Mouse (Mus musculus) liver, adult 2 months (tissue): ENCODE data around the gene Hipk2. TPM values are rescaled to one million over a fixed set of nuclear protein-coding genes. Genes with fewer than 3 reads are reported as not detected.

Source experiments
- DNase-seq: peaks from one replicate; pipeline ENCODE4 v3.0.0-alpha.2; 2011; ENCODE audit warnings: low read depth, low spot score; ENCODE audit errors: extremely low read depth
- H3K27ac ChIP-seq: fragments of 200-500 bp; replicated peaks from 2 replicates; pipeline ENCODE4 v1.5.1; 2012; ENCODE audit warnings: low read depth, mild to moderate bottlenecking, control low read depth, inconsistent platforms, low read length; ENCODE audit not compliant: insufficient read depth
- H3K27me3 ChIP-seq: fragments of 200-500 bp; 2 replicates; pipeline ENCODE4 v1.6.1; 2012; ENCODE audit warnings: mild to moderate bottlenecking, moderate library complexity, low read length, inconsistent platforms; ENCODE audit not compliant: control insufficient read depth, insufficient read depth
- H3K36me3 ChIP-seq: fragments of 200-500 bp; 2 replicates; pipeline ENCODE4 v1.6.1; 2012; ENCODE audit warnings: low read length, inconsistent platforms; ENCODE audit not compliant: control insufficient read depth, insufficient read depth
- H3K4me1 ChIP-seq: fragments of 200-500 bp; 2 replicates; pipeline ENCODE4 v1.6.1; 2011; ENCODE audit warnings: low read length; ENCODE audit not compliant: control insufficient read depth, insufficient read depth
- H3K4me3 ChIP-seq: fragments of 200-500 bp; 2 replicates; pipeline ENCODE4 v1.5.1; 2011; ENCODE audit warnings: low read depth, mild to moderate bottlenecking, control low read depth, low read length, moderate library complexity; ENCODE audit not compliant: insufficient read depth
- H3K79me2 ChIP-seq: fragments of 200-500 bp; 2 replicates; pipeline ENCODE4 v1.6.1; 2012; ENCODE audit warnings: inconsistent platforms, mild to moderate bottlenecking, low read length, moderate library complexity; ENCODE audit not compliant: control insufficient read depth, insufficient read depth
- H3K9ac ChIP-seq: fragments of 200-500 bp; 2 replicates; pipeline ENCODE4 v1.6.1; 2012; ENCODE audit warnings: low read depth, mild to moderate bottlenecking, control low read depth, inconsistent platforms, low read length
- CTCF ChIP-seq: fragments of 200-500 bp; IDR thresholded peaks from 2 replicates; pipeline ENCODE4 v1.5.1; 2011; ENCODE audit warnings: low read depth, low read length, control low read depth
- POLR2A ChIP-seq: fragments of 200-500 bp; IDR thresholded peaks from 2 replicates; pipeline ENCODE4 v1.6.1; 2011; ENCODE audit warnings: low read length, control low read depth; ENCODE audit not compliant: insufficient read depth; ENCODE audit errors: extremely low read depth
- WGBS: fragments of 180-500 bp; shearing (Covaris S2); methylation state at CpG from one replicate; pipeline ENCODE4 v1.1.7; 2018; 5-methylcytosine and 5-hydroxymethylcytosine counted together
- polyA plus RNA-seq: library from polyadenylated mRNA; depleted of rRNA; stranded (reverse); fragments of >200 nt; gene quantifications from 2 replicates; pipeline ENCODE4 v1.2.3, GENCODE M21; 2012
- total RNA-seq: library from RNA; depleted of rRNA; stranded (reverse); fragments of >200 nt; gene quantifications from 2 replicates; pipeline ENCODE4 v1.2.3, GENCODE M21; 2014

Gene Hipk2
- total and polyA plus RNA-seq, 2 experiments: 8.5 to 22.2 TPM

DNA sequence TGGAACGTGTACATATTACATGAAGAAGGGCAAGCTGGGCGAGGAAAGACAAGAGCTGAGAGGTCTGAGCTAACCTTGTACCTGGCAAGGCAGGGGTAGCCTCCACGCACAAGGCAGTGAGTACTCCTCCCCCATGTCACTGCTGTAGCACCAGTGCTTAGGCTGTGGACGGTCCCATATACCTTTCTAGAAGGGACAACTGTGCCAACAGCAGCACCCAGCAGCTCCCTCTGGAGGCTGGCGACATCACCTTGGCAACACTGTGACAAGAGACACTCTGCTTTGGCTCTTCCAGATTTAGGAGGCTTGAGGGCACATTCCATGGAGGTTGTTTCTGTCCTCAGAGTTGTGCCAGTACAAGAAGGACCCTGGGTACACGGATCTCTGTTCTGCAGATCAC lies 123.5 kb downstream of the Hipk2 start:
- no peaks in the 10 kb centered on the region for H3K27me3 ChIP-seq
- H3K79me2 ChIP-seq: peaks cover 12% of the 10 kb centered on the region; the same call in 1 of the 2 replicates
- H3K27ac ChIP-seq: no peak overlapping the region
- H3K4me1 ChIP-seq: peaks cover 21% of the 10 kb centered on the region
- peak; percentile 35 for DNase-seq
- 67% methylated on average over 6 of the region's 6 CpGs for WGBS
- H3K9ac ChIP-seq: no peak overlapping the region
- H3K4me3 ChIP-seq: no peak overlapping the region
- TF ChIP-seq POLR2A (no peak), CTCF (peak; percentile 29; the same call in 1 of the 2 replicates)
- no peaks in the 10 kb centered on the region; the same call in 1 of the 2 replicates for H3K36me3 ChIP-seq

DNA sequence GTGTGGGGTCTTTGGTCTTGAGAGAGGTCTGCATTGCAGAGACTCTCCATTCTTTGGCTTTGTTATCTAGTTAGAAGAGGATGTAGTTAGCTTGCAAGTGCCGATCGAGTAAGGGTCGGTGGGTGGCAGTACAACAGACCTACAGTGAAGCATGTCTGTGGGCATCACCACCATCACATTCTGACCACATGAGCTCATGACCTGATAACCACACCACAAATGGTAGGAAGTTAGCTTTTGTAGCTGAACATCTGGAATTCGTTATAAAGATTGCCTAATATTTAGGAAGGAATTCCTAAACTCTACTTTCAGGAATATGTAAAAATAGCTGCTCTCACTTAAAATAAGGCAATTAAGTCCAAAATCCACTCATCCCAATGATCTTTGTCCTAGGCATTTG lies 127.9 kb downstream of the Hipk2 start:
- no peak overlapping the region for H3K27ac ChIP-seq
- H3K4me3 ChIP-seq: no peak overlapping the region
- WGBS: 88% methylated on average over 4 of the region's 4 CpGs
- H3K79me2 ChIP-seq: peaks cover 12% of the 10 kb centered on the region; the same call in 1 of the 2 replicates
- no peak for DNase-seq
- no peak for TF ChIP-seq POLR2A
- no peak for TF ChIP-seq CTCF
- peaks cover 16% of the 10 kb centered on the region for H3K36me3 ChIP-seq
- no peaks in the 10 kb centered on the region for H3K27me3 ChIP-seq
- H3K9ac ChIP-seq: no peak overlapping the region
- H3K4me1 ChIP-seq: no peaks in the 10 kb centered on the region; the same call in 1 of the 2 replicates

DNA sequence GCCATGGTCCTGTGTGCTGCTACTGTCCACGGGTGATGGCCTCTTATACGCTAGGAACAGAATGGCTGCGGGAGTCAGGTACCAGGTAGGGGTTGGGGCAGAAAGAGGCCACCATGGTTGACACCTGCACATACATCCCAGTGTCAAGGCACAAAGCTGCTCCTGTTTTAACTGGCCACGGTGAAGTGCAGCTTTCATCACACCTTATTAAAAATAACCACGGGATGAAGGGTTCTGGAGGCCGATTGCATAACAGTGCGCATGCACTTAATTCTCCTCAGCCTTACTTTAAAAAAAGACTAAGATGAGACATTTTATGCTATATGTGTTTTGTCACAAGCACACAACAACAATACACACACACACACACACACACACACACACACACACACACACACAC lies 132.6 kb downstream of the Hipk2 start:
- no peaks in the 10 kb centered on the region; the same call in 1 of the 2 replicates for H3K4me1 ChIP-seq
- H3K36me3 ChIP-seq: peaks cover 35% of the 10 kb centered on the region
- no peak overlapping the region for H3K27ac ChIP-seq
- no peak for TF ChIP-seq POLR2A
- no peak for TF ChIP-seq CTCF
- no peak for DNase-seq
- H3K9ac ChIP-seq: no peak overlapping the region
- no peaks in the 10 kb centered on the region for H3K27me3 ChIP-seq
- H3K4me3 ChIP-seq: no peak overlapping the region
- H3K79me2 ChIP-seq: no peaks in the 10 kb centered on the region
- 89% methylated on average over 7 of the region's 7 CpGs for WGBS

DNA sequence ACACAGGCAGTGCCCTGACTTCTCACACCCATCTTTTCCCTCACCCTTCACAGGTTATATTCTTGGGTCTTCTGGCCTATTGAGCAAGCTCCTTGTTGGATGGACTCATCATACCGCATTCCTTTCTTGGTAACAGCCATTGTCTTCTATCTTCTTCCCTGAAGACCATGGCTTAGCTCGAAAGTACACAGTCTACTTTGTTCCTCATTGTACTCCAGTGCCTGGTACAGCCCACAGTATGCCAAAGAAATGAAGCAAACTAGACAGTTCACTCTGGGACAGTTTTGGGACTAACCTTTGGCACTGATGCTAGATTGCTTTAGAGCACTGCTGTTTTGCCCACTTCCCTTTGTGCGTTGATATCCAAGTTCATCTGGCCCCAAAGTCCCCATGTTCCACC lies 133.5 kb downstream of the Hipk2 start:
- Histone ChIP-seq H3K79me2 (no peaks in the 10 kb centered on the region), H3K4me3 (no peak overlapping the region), H3K4me1 (no peaks in the 10 kb centered on the region), H3K36me3 (peaks cover 35% of the 10 kb centered on the region), H3K27ac (no peak overlapping the region), H3K9ac (no peak overlapping the region), H3K27me3 (no peaks in the 10 kb centered on the region)
- no peak for DNase-seq
- no peak for TF ChIP-seq POLR2A
- TF ChIP-seq CTCF: no peak
- 70% methylated on average over 3 of the region's 3 CpGs for WGBS

DNA sequence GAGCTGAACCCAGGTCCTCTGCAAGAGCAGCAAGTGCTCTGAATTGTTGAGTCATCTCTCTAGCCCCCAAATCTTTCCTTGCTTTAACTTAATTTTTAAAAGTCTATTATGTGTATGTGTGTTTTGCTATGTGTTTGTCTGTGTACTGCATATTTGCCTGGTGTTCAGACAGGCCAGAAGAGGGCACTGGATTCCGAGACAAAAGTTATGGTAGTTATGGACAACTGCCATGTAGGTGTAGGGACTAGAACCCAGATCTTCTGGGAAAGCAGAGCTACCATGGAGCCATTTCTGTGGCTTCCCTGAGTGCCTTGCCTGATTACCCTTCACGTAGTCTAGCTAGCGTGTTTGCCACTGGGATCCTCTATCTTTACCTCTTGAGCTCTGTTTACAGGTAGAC lies 134.9 kb downstream of the Hipk2 start:
- no peaks in the 10 kb centered on the region for H3K27me3 ChIP-seq
- peaks cover 32% of the 10 kb centered on the region for H3K36me3 ChIP-seq
- no peak overlapping the region for H3K4me3 ChIP-seq
- no peaks in the 10 kb centered on the region for H3K4me1 ChIP-seq
- no peaks in the 10 kb centered on the region for H3K79me2 ChIP-seq
- TF ChIP-seq POLR2A (no peak), CTCF (peak; percentile 29; the same call in 1 of the 2 replicates)
- no peak overlapping the region for H3K27ac ChIP-seq
- no peak overlapping the region for H3K9ac ChIP-seq
- 93% methylated on average over 3 of the region's 3 CpGs for whole genome bisulfite sequencing
- DNase-seq: no peak

DNA sequence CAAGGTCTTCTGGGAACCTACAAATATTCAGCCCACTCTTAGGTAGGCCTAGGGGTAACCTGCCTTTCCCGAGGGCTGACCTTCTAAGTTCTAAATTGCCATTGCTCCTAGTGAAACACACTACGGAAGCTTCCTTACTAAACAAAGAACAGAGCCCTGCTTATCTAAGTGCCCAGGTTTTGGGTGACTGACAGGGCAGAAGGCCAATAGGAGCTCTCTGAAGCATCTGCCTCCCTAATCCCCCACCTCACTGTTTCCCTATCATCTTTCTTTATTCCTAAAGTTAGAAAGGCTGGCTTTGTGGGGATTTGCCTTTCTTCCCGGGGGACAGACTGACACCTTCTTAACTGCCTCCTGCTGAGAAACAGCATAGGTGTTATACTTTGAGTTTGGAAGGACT lies 136.7 kb downstream of the Hipk2 start:
- Histone ChIP-seq H3K4me1 (no peaks in the 10 kb centered on the region), H3K4me3 (no peak overlapping the region), H3K9ac (no peak overlapping the region), H3K79me2 (no peaks in the 10 kb centered on the region), H3K36me3 (peaks cover 33% of the 10 kb centered on the region), H3K27me3 (no peaks in the 10 kb centered on the region), H3K27ac (no peak overlapping the region)
- no peak for DNase-seq
- 77% methylated on average over 3 of the region's 3 CpGs for WGBS
- TF ChIP-seq CTCF (no peak), POLR2A (no peak)
